Mouse (Mus musculus): Measurements from ENCODE around the gene Numa1.
"Not testable (repeated sequence)": the region's sequence is repeated elsewhere in the genome, so short reads cannot be mapped to it uniquely, and the experiment has no call there.

Numa1 gene

GRCm38 (mm10) chr7:101998194-101998927 lies 64.5 kb downstream of the Numa1 start:
- peak; percentile 92 to 94 for DNase-seq

- DNase-seq = peak; percentile 68 to 74
Observed at GRCm38 (mm10) chr7:101999461-102000151, 65.7 kb downstream of the Numa1 start.

DNA sequence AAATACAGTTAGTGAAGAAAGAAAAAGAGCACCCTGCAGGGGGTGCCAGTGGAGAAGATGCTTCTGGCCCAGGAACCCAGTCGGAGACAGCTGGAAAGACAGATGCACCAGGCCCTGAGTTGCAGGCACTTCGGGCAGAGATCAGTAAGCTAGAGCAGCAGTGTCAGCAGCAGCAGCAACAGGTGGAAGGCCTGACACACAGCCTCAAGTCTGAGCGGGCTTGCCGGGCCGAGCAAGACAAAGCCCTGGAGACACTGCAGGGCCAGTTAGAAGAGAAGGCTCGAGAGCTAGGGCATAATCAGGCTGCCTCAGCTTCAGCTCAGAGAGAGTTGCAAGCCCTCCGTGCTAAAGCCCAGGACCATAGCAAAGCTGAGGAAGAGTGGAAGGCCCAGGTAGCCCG lies 66.4 kb downstream of the Numa1 start:
- DNase-seq = peak in 1 of 2 experiments; percentile 41

- DNase-seq = peak; percentile 57 to 61
Observed at GRCm38 (mm10) chr7:102000921-102001630, 67.2 kb downstream of the Numa1 start.

DNA sequence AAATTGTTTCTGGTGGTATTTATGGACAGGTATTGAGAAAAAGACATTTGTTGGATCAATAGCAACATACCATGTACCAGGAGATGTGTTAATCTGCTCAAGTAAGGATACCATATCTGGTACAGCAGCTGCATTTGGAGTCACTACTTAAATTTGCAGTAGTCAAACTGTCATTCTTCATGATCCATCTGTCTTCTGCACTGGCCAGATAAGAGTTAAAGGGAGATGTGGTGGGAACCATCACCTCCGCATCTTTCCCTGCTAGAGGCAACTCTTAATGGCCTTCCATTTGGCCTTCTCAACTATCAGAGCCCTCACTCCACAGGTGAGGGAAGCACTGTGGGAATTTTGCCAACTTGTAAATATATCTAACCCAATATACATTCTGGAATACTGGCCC lies 72.6 kb downstream of the Numa1 start:
- no peak for DNase-seq

- peak; percentile 49 to 50 for DNase-seq
Observed at GRCm38 (mm10) chr7:102011855-102012254, 77.9 kb downstream of the Numa1 start.

- DNase-seq = no peak
Observed at GRCm38 (mm10) chr7:102013416-102013815, 79.5 kb downstream of the Numa1 start.

GRCm38 (mm10) chr7:102014995-102015394 lies 81.1 kb downstream of the Numa1 start:
- DNase-seq = no peak

- no peak for DNase-seq
Observed at GRCm38 (mm10) chr7:102016936-102017335, 83.0 kb downstream of the Numa1 start.

DNA sequence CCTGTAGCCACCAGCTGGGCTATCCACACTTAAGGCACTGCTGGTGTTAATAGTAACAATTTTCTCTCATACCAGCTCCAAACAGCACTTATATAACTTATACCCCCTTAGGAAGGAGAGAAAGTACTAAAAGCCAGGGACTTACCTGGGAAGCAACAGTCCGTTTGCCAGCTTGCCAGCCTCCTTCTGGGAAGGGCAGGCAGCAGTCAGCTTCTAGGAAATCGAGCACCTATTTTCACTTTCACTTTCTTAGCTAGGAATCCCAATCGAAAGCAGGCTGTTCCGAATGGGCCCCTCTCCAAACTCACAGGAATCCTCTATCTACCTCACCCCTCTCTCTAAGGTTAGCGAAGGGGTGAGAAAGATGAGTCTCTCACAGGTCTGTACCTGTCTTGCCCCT lies 83.5 kb downstream of the Numa1 start:
- no peak for DNase-seq

DNA sequence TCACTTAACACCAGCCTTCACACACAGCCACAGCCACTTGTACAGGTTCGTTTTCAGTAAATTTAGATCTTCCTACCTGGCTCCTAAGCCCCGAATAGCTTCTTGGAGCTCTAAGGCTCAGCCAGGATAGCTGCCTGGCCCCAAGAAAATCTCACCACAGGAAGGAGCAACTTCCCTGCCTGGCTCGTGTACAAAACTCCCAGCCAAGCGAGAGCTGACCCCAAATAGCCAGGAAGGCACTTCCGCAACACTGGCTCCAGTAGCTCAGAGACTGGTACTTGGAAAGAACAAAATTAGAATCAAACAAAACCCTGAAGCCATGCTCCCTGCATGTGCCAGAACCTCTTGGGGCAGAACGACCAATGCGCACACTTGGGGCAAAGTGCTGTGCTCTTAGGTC lies 84.1 kb downstream of the Numa1 start:
- DNase-seq = peak in 1 of 2 experiments; percentile 33

DNA sequence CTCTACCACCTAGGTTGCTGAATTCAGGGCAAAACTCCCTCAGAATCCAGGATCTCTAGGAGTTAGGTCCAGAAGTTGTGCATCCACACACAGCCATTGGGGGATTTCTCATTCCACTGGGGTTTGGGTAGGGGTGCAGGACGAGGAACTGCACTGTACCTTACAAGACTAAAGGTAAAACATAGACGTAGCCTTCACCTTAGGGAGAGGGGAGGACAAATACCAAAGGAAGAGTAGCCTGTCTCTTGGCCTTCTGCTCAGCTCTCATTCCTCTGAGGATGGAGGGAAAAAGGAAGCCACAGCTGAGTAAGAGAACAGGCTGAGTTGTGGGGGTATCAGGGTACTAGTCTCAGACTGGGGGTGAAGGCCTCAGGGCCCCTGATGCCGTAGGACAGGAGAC lies 84.7 kb downstream of the Numa1 start, which contains the start of gene Il18bp:
Il18bp (minus strand) TSS at position 101 of the 400 bp plus-strand sequence.
- no peak for DNase-seq

DNA sequence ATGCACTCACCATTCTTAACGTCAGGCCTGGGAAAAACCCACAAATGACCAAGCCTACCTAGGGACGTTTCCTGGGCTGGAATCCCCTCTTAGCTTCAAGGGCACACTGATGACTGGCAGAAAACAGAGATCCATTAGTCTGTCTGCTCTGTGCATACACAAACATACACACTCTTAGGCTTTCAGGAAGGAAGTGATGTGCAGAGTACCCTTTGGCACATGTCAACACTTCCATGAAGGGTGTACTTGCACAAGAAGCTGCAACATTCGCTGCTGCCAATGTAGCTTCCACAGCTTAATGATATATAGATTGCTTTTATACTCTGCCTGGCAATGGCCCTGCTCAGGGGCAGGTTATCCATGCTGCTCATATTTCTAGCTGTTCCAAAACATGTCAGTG lies 85.5 kb downstream of the Numa1 start:
- no peak for DNase-seq

- not testable (repeated sequence) for DNase-seq
Observed at GRCm38 (mm10) chr7:102020934-102021333, 87.0 kb downstream of the Numa1 start.

- no peak for DNase-seq
Observed at GRCm38 (mm10) chr7:102023821-102024220, 89.9 kb downstream of the Numa1 start.

- no peak for DNase-seq
Observed at GRCm38 (mm10) chr7:102025187-102026119, 91.5 kb downstream of the Numa1 start.

GRCm38 (mm10) chr7:102034904-102035303 lies 101.0 kb downstream of the Numa1 start:
- peak; percentile 34 to 36 for DNase-seq

GRCm38 (mm10) chr7:102035534-102035933 lies 101.6 kb downstream of the Numa1 start:
- DNase-seq = no peak

DNA sequence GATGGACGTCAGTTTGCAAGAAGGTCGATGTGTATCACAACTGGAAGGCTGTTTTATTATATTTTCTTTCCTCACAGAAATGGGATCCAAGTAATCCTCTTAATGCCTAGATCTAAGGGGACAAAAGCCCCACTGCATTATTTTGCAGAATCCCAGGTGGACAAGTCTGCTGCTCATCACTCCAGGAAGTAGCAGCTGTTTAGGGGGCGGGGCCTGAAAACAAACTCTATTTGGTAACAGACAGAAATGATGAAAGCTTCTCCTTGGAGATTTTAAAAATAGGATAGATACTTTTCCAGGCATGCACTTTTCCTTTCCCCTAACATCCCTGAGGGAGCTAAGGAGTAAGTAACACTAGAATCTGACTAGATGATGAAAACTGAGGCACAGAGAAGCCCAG lies 103.4 kb downstream of the Numa1 start:
- DNase-seq = no peak

DNA sequence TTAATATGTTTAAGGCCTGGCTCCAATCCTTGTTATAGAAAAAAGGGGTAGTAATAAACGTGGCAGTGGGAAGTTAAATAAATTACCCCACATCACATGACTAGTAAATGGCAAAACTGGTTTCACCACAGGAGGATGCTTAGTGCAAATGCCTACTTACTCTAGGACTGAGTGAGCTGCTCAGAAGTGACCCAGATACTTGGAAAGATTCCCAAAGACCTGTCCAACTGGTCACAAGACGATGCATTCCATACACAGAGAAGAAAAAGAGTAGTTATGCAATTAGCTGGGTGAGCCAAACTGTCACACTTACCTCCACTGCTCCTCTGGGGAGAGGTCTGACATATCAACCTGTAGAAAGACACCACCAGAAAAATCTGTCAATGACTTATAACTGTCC lies 108.4 kb downstream of the Numa1 start:
- DNase-seq = no peak

DNA sequence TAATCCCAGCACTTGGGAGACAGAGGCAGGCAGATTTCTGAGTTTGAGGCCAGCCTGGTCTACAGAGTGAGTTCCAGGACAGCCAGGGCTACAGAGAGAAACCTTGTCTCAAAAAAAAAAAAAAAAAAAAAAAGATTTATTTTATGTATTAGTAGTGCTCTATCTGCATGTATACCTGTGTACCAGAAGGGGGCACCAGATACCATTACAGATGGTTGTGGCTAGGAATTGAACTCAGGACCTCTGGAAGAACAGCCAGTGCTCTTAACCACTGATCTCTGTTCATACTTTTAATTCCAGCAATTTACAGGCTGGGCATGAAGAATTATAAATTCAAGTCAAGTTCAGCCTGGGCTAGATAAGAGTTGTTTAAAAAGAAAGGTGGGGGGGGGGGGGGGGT lies 114.6 kb downstream of the Numa1 start:
- not testable (repeated sequence) for DNase-seq

GRCm38 (mm10) chr7:102061353-102061752 lies 127.4 kb downstream of the Numa1 start:
- DNase-seq = no peak
